Mouse (Mus musculus): Measurements from ENCODE around the gene Sptssb.

GRCm38 (mm10) chr3:69874721-69875120 lies 15.0 kb upstream of the Sptssb start:
- TF ChIP-seq MYOD1 (IDR thresholded peaks at IDR 0.05; ENCODE audit: control insufficient read depth, insufficient read length, low read depth) (no peak), MAX (IDR thresholded peaks at IDR 0.05) (no peak), CTCF (IDR thresholded peaks at IDR 0.05; ENCODE audit: control insufficient read depth, insufficient read depth, insufficient read length) (no peak), MYOG (IDR thresholded peaks at IDR 0.05; ENCODE audit: control insufficient read depth, extremely low read depth, insufficient read length) (no peak)
